Mouse (Mus musculus) 416B (cell line): ENCODE results near the gene Tnfrsf13b.
"Not testable (repeated sequence)": the region's sequence is repeated elsewhere in the genome, so short reads cannot be mapped to it uniquely, and the experiment has no call there.

Experiments
- DNase-seq: peaks from one replicate; pipeline ENCODE4 v3.0.0; 2011; ENCODE audit warnings: low read depth

Gene Tnfrsf13b

GRCm38 (mm10) chr11:61173477-61173876 lies 46.9 kb downstream of the Tnfrsf13b start:
- DNase-seq = not testable (repeated sequence)

- peak; percentile 67 for DNase-seq
Measured at GRCm38 (mm10) chr11:61174291-61174820, 47.8 kb downstream of the Tnfrsf13b start.

GRCm38 (mm10) chr11:61174821-61175658 lies 48.5 kb downstream of the Tnfrsf13b start, which contains the start of gene Usp22:
Gene Usp22, minus strand, starts transcription at chr11:61175055.
- peak; percentile 100 for DNase-seq

DNA sequence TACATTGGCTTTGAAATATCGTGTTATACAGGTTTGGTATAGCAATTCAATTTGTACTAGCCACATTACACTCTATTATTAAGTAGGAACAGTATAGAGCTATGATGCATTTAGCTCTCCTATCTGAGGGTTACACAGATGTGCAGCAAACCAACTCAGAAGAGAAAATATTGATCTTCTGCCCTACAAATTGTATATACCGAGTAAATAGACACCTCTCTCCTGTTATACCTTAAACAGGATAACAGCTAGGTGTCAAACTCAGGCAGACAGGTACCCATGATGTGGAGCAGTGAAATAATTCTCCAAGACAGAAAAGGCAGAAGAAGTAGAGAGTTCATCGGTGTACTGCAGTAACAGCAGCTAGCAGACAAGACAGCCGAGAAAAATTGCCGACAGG lies 49.2 kb downstream of the Tnfrsf13b start:
- no peak for DNase-seq

DNA sequence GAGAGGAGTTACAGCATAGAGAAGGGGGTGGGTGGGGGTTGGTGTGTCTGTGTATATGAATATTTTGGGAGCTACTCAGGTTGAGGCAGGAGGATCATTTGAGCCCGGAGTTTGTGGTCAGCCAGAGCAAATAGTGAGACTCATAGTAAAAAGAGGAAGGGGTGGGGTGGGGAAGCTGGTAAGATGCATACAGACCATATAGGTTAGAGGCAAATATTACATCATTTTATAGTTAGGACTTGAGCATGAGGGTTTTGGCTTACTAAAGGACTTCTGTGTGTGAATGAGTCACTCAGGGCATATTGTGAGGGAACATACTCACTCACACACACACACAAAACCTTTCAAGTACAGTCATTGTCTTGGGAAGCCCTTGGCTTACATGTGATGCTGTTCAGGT lies 49.8 kb downstream of the Tnfrsf13b start:
- DNase-seq = peak; percentile 78

- DNase-seq = no peak
Measured at GRCm38 (mm10) chr11:61180361-61180760, 53.8 kb downstream of the Tnfrsf13b start.

- no peak for DNase-seq
Measured at GRCm38 (mm10) chr11:61181624-61182023, 55.1 kb downstream of the Tnfrsf13b start.

GRCm38 (mm10) chr11:61183820-61184219 lies 57.3 kb downstream of the Tnfrsf13b start:
- DNase-seq = no peak

DNA sequence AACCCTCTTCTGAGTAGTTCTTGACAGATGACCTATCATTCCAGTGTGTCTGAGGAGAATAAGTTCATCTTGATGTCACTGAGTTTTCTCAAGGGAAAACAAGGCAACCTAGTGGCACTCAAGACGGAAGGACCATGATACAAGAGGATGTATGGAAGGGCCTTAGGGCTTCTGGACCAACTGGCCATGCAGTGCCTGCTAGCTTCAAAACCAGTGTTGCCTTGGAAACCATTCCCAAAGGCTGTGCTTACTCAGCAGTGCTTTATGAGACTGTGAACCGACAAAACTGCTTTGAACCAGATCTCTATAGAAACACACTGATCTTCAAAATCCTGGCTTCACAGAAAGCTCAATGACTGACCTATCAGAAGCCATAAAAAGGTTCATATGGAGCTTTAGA lies 64.2 kb downstream of the Tnfrsf13b start:
- no peak for DNase-seq

- DNase-seq = not testable (repeated sequence)
Measured at GRCm38 (mm10) chr11:61192123-61192522, 65.6 kb downstream of the Tnfrsf13b start.

- no peak for DNase-seq
Measured at GRCm38 (mm10) chr11:61192779-61193178, 66.2 kb downstream of the Tnfrsf13b start.

DNA sequence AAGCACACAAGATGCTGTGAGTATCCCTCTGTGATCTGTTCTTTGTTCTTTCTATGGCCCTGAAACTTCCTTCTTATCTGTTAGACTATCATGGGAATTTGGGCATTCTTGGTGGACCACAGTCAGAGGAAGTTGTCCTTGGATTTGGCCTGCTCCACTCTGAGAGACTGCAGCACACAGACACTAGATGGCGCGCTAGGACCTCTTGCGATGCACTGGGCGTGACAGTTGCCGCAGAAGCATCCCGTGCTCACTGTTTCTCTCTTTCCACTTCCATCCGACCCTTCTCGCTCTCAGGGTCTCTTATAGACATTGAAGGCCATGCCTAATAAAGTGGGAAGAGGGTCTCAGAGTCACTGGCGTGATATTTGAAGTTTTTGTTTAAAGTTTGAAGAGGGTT lies 66.8 kb downstream of the Tnfrsf13b start:
- DNase-seq = peak; percentile 76

- no peak for DNase-seq
Measured at GRCm38 (mm10) chr11:61196616-61197353, 70.2 kb downstream of the Tnfrsf13b start.

GRCm38 (mm10) chr11:61197935-61198334 lies 71.4 kb downstream of the Tnfrsf13b start:
- no peak for DNase-seq
